Mouse (Mus musculus): Measurements from ENCODE around the gene Eea1.
"Not testable (repeated sequence)": the region's sequence is repeated elsewhere in the genome, so short reads cannot be mapped to it uniquely, and the experiment has no call there.

Gene Eea1

GRCm38 (mm10) chr10:95940046-95940900, at the start of gene Eea1:
Gene Eea1 (plus strand): TSS chr10:95940650.
- peak; percentile 92 for DNase-seq (ENCODE audit: low spot score)

GRCm38 (mm10) chr10:95891214-95891960, 49.1 kb upstream of the Eea1 start:
- no peak for DNase-seq (ENCODE audit: low spot score)

- DNase-seq (ENCODE audit: low spot score), result no peak
Measured at GRCm38 (mm10) chr10:95892132-95892531, 48.3 kb upstream of the Eea1 start.

DNA sequence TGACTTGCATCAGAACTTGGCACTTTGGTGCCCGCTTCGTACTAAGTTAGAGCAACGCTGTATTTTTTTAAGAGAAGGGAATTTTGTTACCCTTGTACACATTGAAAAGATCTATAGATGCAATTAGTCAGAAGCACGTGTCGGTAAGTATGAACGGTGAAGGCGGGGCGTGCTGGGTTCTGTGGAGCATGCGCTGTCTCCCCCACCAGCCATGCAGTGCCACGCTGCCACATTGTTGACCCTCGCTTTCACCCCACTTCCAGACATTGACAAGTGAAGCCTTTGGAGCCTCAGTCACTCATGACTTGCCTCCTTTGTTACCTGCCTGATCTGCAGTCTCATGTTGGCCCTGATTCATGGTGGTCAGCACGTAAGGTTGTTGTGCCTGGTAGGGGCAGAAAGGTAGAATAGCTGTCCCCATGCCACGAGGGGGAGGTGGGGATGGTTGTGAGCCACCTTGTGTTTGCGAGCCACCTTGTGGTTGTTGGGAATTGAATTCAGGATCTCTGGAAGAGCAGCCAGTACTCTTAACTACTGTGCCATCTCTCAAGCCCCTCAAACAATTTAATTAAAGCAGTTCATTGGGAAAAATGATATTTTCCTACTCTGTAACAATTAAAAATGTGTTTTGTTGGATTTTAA, 47.0 kb upstream of the Eea1 start:
- no peak for DNase-seq (ENCODE audit: low spot score)

- no peak for DNase-seq (ENCODE audit: low spot score)
Measured at GRCm38 (mm10) chr10:95894036-95894855, 46.2 kb upstream of the Eea1 start.

DNA sequence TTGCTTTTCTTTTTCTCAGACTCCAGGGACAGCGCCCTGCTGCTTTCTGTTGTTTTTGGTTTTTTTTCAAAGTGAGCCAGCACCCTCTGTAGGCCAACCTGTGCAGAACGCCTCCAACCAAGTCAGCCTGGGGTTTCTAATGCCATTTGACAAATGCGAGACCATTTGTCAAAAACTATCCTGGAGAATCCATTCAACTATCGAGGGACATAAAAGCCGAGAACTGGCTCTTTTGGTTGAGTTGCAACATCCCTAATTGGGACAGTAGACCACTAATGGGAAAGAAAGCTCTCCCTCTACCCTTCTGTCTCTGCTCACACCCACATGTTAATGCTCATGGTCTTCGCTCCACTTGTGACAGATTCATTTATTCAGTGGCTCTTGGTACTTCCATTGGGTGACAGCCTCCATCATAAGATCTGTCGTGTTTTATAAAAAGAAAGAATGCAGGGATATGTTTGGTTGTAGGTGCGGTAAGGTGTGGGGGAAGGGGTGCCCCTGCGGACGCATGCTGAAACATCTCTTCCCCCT, 45.5 kb upstream of the Eea1 start:
- DNase-seq (ENCODE audit: low spot score), result peak; percentile 63

GRCm38 (mm10) chr10:95898471-95899154, 41.8 kb upstream of the Eea1 start:
- DNase-seq (ENCODE audit: low spot score), result no peak

DNA sequence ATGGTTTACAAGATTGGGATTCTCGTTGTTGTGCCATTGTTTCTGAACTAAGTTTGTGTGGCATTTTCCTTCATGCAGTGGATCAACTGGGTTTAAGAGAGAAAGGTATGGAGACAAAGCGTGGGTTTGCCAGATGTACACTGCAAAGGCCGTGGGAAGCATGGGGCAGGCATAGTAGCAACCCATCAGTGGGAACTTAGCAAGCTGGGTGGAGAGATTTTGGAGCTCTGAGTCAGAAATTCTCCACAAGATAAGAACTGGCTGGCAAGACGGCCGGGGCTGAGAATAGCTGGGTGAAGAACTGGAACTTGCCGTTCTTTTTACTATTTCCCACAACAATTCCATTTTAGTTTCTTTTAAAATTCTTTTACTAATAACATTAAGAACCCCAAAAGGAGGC, 35.8 kb upstream of the Eea1 start:
- no peak for DNase-seq (ENCODE audit: low spot score)

DNA sequence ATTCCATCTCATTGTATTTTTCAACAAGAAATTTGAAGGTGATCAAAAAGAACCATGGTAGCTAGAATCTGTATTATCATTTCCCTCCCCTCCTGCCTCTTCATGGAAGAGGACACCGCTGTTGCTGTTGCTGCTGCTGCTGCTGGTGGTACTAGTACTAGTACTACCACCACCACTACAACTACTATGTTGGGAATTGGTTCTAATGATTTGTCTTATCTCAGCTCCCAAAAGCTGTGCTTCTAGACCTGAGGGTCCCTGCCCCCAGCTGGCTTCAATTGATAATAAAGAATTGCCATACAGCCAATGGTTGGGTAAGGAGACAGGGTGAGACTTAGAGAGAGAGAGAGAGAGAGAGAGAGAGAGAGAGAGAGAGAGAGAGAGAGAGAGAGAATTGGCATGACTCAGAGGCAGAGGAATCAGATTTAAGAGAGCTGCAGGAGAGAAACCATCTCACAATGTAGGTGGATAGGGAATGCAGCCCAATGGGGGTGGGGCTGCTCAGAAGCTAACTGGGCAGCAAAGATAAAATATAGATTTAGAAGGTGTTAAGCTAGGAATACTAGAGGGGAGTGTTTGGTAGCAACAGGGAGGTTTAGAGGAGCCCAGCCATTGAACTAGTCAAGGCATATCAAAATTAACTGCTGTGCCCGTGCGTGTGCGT, 31.1 kb upstream of the Eea1 start:
- no peak for DNase-seq (ENCODE audit: low spot score)

DNA sequence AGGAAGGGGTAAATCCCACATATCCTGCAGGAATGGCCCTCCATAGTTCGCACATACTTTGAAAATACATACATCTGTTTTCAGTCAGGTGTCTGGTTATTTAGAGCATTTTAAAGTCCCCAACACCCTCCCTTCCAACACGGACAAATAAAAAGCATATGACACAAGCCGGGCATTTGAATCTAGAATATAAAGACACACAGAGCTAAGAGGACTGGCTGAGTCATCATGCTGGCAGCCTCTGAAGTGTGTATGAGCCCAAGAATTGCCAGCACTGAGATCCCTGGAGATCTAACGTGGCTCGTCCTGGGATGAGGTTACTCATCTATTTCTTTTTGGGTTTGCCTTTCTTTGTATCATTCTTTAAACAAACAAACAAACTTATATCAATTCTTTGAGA, 29.4 kb upstream of the Eea1 start:
- no peak for DNase-seq (ENCODE audit: low spot score)

- DNase-seq (ENCODE audit: low spot score), result no peak
Measured at GRCm38 (mm10) chr10:95914434-95915174, 25.8 kb upstream of the Eea1 start.

GRCm38 (mm10) chr10:95918716-95919115, 21.7 kb upstream of the Eea1 start:
- no peak for DNase-seq (ENCODE audit: low spot score)

GRCm38 (mm10) chr10:95923263-95924217, 16.9 kb upstream of the Eea1 start:
- DNase-seq (ENCODE audit: low spot score), result no peak

DNA sequence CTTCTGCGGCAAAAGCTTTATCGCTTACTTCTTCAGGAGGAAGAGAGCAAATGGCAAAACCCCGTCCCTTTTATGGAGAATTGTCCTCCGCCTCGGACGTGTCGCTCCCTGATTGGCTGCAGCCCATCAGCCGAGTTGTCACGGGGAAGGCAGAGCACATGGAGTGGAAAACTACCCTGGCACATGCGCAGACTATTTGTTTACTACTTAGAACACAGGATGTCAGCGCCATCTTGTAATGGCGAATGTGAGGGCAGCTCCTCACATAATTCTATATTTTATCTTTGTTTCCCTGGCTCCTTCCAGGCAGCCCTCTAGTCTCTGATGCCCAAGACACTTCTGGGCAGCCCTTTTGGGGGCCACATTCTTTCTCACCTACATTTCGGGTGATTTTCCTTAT, 6.8 kb upstream of the Eea1 start:
- DNase-seq (ENCODE audit: low spot score), result not testable (repeated sequence)

GRCm38 (mm10) chr10:95940901-95941767, 684 bp downstream of the Eea1 start:
- DNase-seq (ENCODE audit: low spot score), result no peak

DNA sequence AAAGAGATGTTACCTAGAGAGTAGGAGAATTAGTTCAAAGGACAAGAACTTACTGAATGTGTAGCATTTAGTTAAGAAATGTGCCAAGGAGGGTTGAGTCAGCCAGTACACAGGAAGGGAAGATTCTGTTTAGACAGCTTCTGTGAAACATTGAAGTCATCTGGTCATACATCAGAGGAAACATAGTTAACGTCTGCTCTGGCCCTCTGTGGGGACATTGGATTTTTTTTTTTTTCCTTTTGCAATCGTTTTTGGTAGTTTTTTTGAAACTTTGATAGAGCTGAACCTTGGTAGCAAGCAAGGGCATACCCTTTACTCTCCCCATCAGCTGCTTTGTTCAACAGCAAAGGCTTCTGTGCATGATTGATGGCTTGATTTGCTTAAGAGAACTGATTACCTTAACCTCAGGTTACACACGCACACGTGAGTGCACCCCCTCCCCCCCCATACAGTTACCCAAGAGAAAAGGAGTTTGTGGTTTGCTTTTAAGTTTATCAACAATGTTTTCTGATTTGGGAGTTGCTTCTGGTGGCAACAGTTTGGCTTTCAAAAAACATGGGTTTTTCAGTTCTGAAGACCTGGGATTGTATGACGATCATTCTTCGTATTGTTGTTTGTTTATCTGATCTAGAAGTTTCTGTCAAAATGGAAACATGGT, 1.4 kb downstream of the Eea1 start:
- DNase-seq (ENCODE audit: low spot score), result no peak

- no peak for DNase-seq (ENCODE audit: low spot score)
Measured at GRCm38 (mm10) chr10:95945086-95945485, 4.6 kb downstream of the Eea1 start.

All from urinary bladder, postnatal 14 days (tissue).